Mouse (Mus musculus) brain, embryonic 14.5 days (tissue): ENCODE measurements around the gene Lcn5.

Experiments
- CTCF ChIP-seq: fragments of 200-500 bp; IDR thresholded peaks from 2 replicates; pipeline ENCODE4 v1.5.1; 2012; ENCODE audit warnings: inconsistent platforms, mild to moderate bottlenecking, moderate library complexity, borderline replicate concordance; ENCODE audit not compliant: insufficient read depth, insufficient read length; ENCODE audit errors: extremely low read depth
- POLR2A ChIP-seq: fragments of 200-500 bp; IDR thresholded peaks from 2 replicates; pipeline ENCODE4 v1.6.1; 2012; ENCODE audit warnings: mild to moderate bottlenecking, inconsistent platforms, borderline replicate concordance; ENCODE audit not compliant: poor library complexity, insufficient read depth, insufficient read length, severe bottlenecking; ENCODE audit errors: extremely low read depth

- TF ChIP-seq POLR2A (no peak), CTCF (no peak)
Measured at GRCm38 (mm10) chr2:25698696-25699095, 40.9 kb downstream of the Lcn5 start.
